Mouse (Mus musculus): Measurements from ENCODE around the gene Asf1a.

- TF ChIP-seq CTCF (conservative IDR thresholded peaks at IDR 0.05; ENCODE audit: low read length) (no peak), POU5F1 (IDR thresholded peaks at IDR 0.05; ENCODE audit: borderline replicate concordance, low read length) (no peak), NANOG (IDR thresholded peaks at IDR 0.05; ENCODE audit: borderline replicate concordance, low read length) (no peak)
Measured at GRCm38 (mm10) chr10:53612172-53612571, 15.6 kb downstream of the Asf1a start.

Measured in E14TG2a.4 (cell line).